Mouse (Mus musculus) heart, embryonic 14.5 days (tissue): ENCODE measurements around the gene Fam161a. TPM values are rescaled to one million over a fixed set of nuclear protein-coding genes. Genes with fewer than 3 reads are reported as not detected.

Experiments
- ATAC-seq: fragments of 200-750 bp; cut with Nextera tagmentation; 2 replicates; pipeline ENCODE4 v1.8.0; 2017; ENCODE audit warnings: low read depth, moderate TSS enrichment; ENCODE audit not compliant: insufficient number of reproducible peaks, insufficient read depth, low FRiP score
- H3K27ac ChIP-seq, 2 experiments: fragments of 200-500 bp in 1 of 2; fragments of 300-500 bp in 1 of 2; sonication (generic) in 1 of 2; replicated peaks in 1 of 2; 2 replicates each; pipeline ENCODE4 v1.5.1; 2012 to 2014; ENCODE audit warnings: low read depth in 2 of 2, low read length in 2 of 2, control low read depth in 1 of 2, mild to moderate bottlenecking in 1 of 2, mixed read lengths in 1 of 2; ENCODE audit not compliant: control insufficient read depth in 1 of 2, insufficient read depth in 1 of 2
- H3K27me3 ChIP-seq: fragments of 300-500 bp; sonication (generic); 2 replicates; pipeline ENCODE4 v1.6.1; 2014; ENCODE audit warnings: mild to moderate bottlenecking, low read length, control low read depth; ENCODE audit not compliant: control insufficient read depth, insufficient read depth
- H3K36me3 ChIP-seq: fragments of 300-500 bp; sonication (generic); 2 replicates; pipeline ENCODE4 v1.6.1; 2014; ENCODE audit warnings: mild to moderate bottlenecking, control low read depth, low read length, mixed read lengths; ENCODE audit not compliant: control insufficient read depth, insufficient read depth
- H3K4me1 ChIP-seq, 2 experiments: fragments of 200-500 bp in 1 of 2; fragments of 300-500 bp in 1 of 2; sonication (generic) in 1 of 2; 2 replicates each; pipeline ENCODE4 v1.6.1; 2012 to 2014; ENCODE audit warnings: low read length in 2 of 2, control low read depth in 1 of 2, mixed read lengths in 1 of 2; ENCODE audit not compliant: control insufficient read depth in 2 of 2, insufficient read depth in 2 of 2
- H3K4me2 ChIP-seq: fragments of 300-500 bp; sonication (generic); 2 replicates; pipeline ENCODE4 v1.6.1; 2014; ENCODE audit warnings: mild to moderate bottlenecking, low read length
- H3K4me3 ChIP-seq, 2 experiments: fragments of 200-500 bp in 1 of 2; fragments of 300-500 bp in 1 of 2; sonication (generic) in 1 of 2; 2 replicates each; pipeline ENCODE4 v1.5.1; 2012 to 2014; ENCODE audit warnings: low read length in 2 of 2, mild to moderate bottlenecking in 2 of 2, control low read depth in 1 of 2, low read depth in 1 of 2, moderate library complexity in 1 of 2; ENCODE audit not compliant: control insufficient read depth in 1 of 2, insufficient read depth in 1 of 2
- H3K9ac ChIP-seq: fragments of 300-500 bp; sonication (generic); 2 replicates; pipeline ENCODE4 v1.6.1; 2014; ENCODE audit warnings: mild to moderate bottlenecking, low read length
- H3K9me3 ChIP-seq: fragments of 300-500 bp; sonication (generic); 2 replicates; pipeline ENCODE4 v1.6.1; 2016; ENCODE audit warnings: low read length, control low read depth; ENCODE audit not compliant: control insufficient read depth
- WGBS: fragments of 180-500 bp; shearing (Covaris S2); extraction: QIAGEN DNeasy Blood & Tissue Kit; methylation state at CpG from one replicate; pipeline ENCODE4 v1.1.7; 2014; 5-methylcytosine and 5-hydroxymethylcytosine counted together
- polyA plus RNA-seq: library from polyadenylated mRNA; unstranded; fragments of >200 nt; fragmentation: Nextera tagmentation; extraction: Ambion mirVana; gene quantifications from 2 replicates; pipeline ENCODE4 v1.2.1, GENCODE M21; 2014

The Fam161a gene
- polyA plus RNA-seq, 1 experiment from 2014 or later = 2.8 TPM

DNA sequence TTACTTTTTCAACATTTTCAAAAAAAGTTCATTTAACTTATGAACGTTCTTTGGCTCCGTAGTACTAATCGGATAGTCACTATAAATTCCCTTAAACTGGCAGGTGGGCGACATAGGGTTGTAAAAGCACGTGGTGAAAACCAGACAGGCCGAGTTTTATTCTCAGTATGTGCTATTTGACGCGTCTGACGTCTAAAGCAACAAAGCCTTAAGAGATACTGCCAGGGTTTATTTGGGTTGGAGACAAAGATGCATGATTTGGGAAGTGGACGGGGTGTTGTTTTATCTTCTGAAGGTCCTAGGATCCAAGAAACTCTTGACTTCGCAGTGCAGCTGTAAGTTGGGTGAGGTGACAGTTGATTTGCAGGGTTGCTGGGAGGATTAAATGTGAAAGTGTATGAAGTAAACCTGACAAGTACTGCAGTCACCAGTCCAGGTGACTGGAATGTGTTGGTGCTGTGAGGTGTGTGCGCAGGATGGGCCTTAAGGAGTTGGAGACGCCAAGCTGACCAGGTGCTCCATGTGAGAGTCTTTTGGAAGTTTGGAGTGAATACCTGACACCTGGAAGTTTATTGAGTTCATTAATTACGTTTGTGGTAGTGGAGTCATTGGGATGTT is 16.0 kb upstream of the Fam161a start:
- H3K4me2 ChIP-seq = peak overlapping the region; percentile 97
- peak overlapping the region; percentile 93 for H3K9ac ChIP-seq
- peak overlapping the region in 1 of 2 experiments; percentile 76; a peak in 1 of 4 replicates for H3K27ac ChIP-seq
- H3K9me3 ChIP-seq = no peaks in the 10 kb centered on the region
- peaks cover 35% of the 10 kb centered on the region for H3K36me3 ChIP-seq
- no peaks in the 10 kb centered on the region for H3K27me3 ChIP-seq
- no peak for ATAC-seq
- H3K4me3 ChIP-seq = peak overlapping the region; percentile 64 to 67
- peaks cover 4 to 13% of the 10 kb centered on the region in 2 experiments for H3K4me1 ChIP-seq
- 7% methylated on average over 14 of the region's 14 CpGs for WGBS

DNA sequence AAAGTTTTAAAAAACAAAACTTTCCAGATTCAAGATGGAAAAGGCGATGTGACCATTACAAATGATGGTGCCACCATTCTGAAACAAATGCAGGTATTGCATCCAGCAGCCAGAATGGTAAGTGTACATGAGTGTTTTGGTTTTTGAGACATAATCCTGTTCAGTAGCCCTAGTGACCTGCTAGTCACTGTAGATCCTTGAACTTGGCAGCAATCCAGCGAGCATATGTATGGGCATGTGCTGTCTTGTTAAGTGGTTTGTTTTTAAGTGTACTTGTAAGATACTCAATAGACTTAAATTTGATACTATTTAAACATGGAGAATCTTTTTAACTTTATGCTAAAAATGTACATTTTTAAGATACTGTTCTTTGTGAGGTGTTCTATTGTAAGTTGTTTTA is 13.1 kb upstream of the Fam161a start:
- H3K36me3 ChIP-seq = peaks cover 65% of the 10 kb centered on the region
- ATAC-seq = no peak

DNA sequence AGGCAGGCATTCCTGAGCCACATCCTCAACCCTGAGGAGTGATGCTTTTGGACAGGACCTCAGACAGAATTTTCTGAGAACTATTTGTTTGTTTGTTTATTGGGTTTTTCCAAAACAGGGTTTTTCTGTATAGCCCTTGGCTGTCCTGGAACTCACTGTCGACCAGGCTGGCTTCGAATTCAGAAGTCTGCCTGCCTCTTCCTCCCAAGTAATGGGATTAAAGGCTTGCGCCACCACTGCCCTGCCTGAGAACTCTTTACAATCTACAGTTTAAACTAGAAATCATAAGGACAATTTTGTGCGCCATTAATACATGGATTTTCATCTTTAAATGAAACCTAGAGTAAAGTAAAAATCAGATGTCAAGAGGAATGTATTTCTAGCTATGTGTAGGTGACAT is 11.9 kb upstream of the Fam161a start:
- H3K4me2 ChIP-seq = no peak overlapping the region
- H3K27ac ChIP-seq = no peak overlapping the region
- no peak overlapping the region for H3K4me3 ChIP-seq
- no peak for ATAC-seq
- no peaks in the 10 kb centered on the region for H3K9me3 ChIP-seq
- peaks cover 4 to 13% of the 10 kb centered on the region in 2 experiments for H3K4me1 ChIP-seq
- H3K27me3 ChIP-seq = no peaks in the 10 kb centered on the region
- H3K36me3 ChIP-seq = peaks cover 76% of the 10 kb centered on the region
- WGBS = 90% methylated on average over 4 of the region's 4 CpGs
- H3K9ac ChIP-seq = no peak overlapping the region

More for the DNA sequence above, 13.1 kb upstream of the Fam161a start:
- H3K4me1 ChIP-seq = peaks cover 4 to 13% of the 10 kb centered on the region in 2 experiments
- H3K27me3 ChIP-seq = no peaks in the 10 kb centered on the region
- no peaks in the 10 kb centered on the region for H3K9me3 ChIP-seq
- H3K9ac ChIP-seq = no peak overlapping the region
- no peak overlapping the region for H3K4me3 ChIP-seq
- no peak overlapping the region for H3K4me2 ChIP-seq
- H3K27ac ChIP-seq = no peak overlapping the region
- WGBS = 79% methylated on average over 2 of the region's 2 CpGs

DNA sequence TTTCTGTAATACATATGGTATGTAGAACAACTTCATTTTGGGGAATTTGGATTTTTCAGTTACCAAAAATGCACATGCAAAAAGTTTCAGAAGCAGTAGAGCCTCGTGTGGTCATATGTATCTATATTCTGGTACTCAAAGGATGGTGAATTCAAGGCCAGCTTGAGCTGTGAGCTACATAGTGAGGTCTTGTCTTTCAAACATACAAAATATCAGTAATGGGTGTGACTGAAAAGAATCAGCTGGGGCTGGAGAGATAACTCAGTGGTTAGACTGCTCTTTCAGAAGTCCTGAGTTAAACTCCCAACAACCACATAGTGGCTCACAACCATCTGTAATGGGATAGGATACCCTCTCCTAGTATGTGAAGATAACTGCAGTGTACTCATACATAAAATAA is 9.0 kb upstream of the Fam161a start:
- H3K9me3 ChIP-seq = no peaks in the 10 kb centered on the region
- no peak overlapping the region for H3K9ac ChIP-seq
- no peak overlapping the region for H3K4me3 ChIP-seq
- peaks cover 99% of the 10 kb centered on the region for H3K36me3 ChIP-seq
- no peaks in the 10 kb centered on the region for H3K27me3 ChIP-seq
- no peak overlapping the region for H3K27ac ChIP-seq
- 63% methylated on average over 1 of the region's 1 CpGs for WGBS
- no peak for ATAC-seq
- no peak overlapping the region for H3K4me2 ChIP-seq
- H3K4me1 ChIP-seq = no peaks in the 10 kb centered on the region

DNA sequence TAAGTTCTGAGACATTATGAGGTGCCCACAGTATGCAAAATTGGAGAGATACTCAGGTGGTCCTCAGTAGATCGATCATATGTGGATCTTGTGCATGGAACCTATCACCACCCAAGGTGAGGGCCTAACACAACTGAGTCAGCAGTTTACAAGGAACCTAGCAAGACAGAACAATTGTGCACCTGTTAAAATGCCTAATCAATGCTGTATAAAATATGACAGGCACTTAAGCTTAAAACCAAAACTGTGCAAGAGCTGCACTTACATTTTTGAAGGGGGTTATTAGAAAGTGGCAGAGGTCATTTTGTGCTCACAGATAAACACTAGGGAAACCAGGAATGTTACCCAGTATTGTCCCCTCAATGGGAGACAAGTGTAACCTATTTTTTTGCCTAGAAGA is 2.1 kb upstream of the Fam161a start:
- no peak for ATAC-seq
- H3K4me3 ChIP-seq = no peak overlapping the region
- peaks cover 57% of the 10 kb centered on the region for H3K36me3 ChIP-seq
- H3K4me2 ChIP-seq = no peak overlapping the region
- no peak overlapping the region for H3K27ac ChIP-seq
- no peaks in the 10 kb centered on the region for H3K9me3 ChIP-seq
- no peak overlapping the region for H3K9ac ChIP-seq
- WGBS = 82% methylated on average over 1 of the region's 1 CpGs
- H3K4me1 ChIP-seq = 0 out of 4 replicates have a peak, but pooled peaks cover 0 to 4% of the 10 kb centered on the region in 2 experiments
- H3K27me3 ChIP-seq = no peaks in the 10 kb centered on the region

DNA sequence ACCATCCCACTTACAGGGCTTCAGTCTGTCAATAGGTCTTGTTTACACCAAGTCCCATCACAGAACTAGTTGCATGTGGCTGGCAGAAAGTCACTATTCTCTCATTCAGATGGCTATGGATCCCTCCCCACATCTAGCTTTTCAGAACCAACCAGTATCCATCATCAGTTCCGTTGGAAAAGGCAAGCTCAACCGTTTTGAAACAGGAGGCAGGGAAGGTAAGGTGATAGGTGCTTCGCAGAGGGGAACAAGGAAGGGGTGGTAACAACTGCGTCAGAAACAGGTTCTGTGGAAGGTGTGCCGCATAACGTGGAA is 208 bp upstream of the Fam161a start:
- no peaks in the 10 kb centered on the region for H3K9me3 ChIP-seq
- no peak for ATAC-seq
- H3K9ac ChIP-seq = peak overlapping the region; percentile 80
- H3K4me1 ChIP-seq = 0 out of 4 replicates have a peak, but pooled peaks cover 0 to 4% of the 10 kb centered on the region in 2 experiments
- peak overlapping the region; percentile 41 to 63 for H3K4me3 ChIP-seq
- WGBS = 4% methylated on average over 6 of the region's 6 CpGs
- H3K36me3 ChIP-seq = peaks cover 40% of the 10 kb centered on the region
- no peaks in the 10 kb centered on the region for H3K27me3 ChIP-seq
- peak overlapping the region in 1 of 2 experiments; percentile 90; a peak in 3 of 4 replicates for H3K27ac ChIP-seq
- peak overlapping the region; percentile 88 for H3K4me2 ChIP-seq

DNA sequence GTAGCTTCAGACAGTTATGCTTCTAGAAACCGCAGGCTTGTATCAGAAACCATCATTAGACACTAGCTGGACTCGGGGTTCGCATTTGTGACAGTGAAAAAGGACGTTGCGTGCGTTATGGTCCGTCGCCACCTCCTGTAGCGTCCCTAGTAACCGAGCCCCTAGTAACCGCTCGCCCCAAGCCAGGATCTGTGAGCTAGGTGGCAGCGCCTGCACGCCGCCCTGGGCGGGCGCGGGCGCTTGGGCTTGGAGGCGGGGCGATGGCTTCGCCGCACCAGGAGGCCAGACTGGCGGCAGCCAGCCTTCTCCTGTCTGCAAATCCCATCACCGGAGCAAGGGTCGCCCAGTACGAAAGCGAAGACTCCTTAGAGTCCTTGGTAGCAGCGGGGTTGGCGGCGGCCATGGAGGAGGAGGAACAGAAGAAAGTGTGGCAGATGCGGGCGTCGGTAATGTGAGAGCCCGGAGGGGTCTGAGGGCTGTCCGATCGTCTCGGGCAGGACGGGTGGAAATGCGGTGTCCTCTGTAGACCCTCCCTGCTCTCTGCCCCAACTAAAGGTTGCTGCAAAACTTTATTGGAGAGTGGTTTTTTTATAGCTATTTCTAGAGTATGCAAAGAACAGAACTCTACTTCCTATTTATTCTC is 971 bp downstream of the Fam161a start:
- peak; percentile 92 for ATAC-seq
- under 1% methylated on average over 40 of the region's 40 CpGs for WGBS
- peaks cover 28% of the 10 kb centered on the region for H3K36me3 ChIP-seq
- 0 out of 4 replicates have a peak, but pooled peaks cover 0 to 4% of the 10 kb centered on the region in 2 experiments for H3K4me1 ChIP-seq
- H3K27me3 ChIP-seq = no peaks in the 10 kb centered on the region
- H3K27ac ChIP-seq = peak overlapping the region; percentile 89 to 90
- peak overlapping the region; percentile 80 for H3K9ac ChIP-seq
- H3K4me2 ChIP-seq = peak overlapping the region; percentile 88
- no peaks in the 10 kb centered on the region for H3K9me3 ChIP-seq
- peak overlapping the region; percentile 63 to 93 for H3K4me3 ChIP-seq
